Mouse (Mus musculus) gastrocnemius, postnatal 10 days (tissue): ENCODE results near the gene Inpp4a. TPM values are rescaled to one million over a fixed set of nuclear protein-coding genes. Genes with fewer than 3 reads are reported as not detected.

Experiments used
- DNase-seq: peaks from one replicate; pipeline ENCODE4 v3.0.0; 2021; ENCODE audit warnings: mixed read lengths
- total RNA-seq, 2 experiments: library from RNA; stranded (reverse); gene quantifications; 2 replicates each; pipeline ENCODE4 v1.2.3; 2021

Gene Inpp4a
- total RNA-seq, 2 experiments from 2014 or later, result 22.1 to 26.2 TPM

DNA sequence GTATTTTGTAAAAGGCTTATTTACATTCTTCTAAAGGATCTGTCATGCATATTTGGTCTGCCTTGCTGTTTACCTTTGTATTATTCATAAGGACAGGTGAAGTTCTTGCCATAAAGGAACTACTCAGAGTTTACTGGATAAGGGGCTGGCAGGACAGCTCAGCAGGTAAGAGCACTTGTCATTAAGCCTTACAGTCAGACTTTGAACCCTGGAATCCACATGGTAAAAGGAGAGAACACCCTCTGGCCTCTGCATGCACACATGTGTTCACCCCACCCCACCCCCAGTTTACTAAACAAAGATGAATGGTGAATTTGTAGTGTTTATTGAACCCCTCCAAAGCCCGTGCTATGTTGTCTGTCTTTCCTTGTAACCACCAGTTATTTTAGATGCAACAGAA lies 115.7 kb downstream of the Inpp4a start:
- DNase-seq, result no peak

DNA sequence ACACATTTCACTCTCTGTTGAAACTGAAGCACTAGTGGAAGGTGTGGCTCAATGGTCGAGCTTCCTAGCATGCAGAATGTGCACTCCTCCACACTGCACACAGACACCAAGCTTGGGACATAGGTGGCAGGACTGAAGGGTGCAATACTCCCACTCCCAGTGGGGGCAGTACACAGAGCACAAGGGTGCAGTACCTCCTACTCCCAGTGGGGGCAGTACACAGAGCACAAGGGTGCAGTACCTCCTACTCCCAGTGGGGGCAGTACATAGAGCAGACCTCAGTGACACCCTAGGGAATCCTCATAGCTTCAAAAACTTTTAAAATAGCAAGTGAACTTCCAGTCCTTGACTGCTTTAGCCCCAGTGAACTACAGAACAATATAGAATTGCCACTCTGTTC lies 119.8 kb downstream of the Inpp4a start:
- peak; percentile 73 for DNase-seq

DNA sequence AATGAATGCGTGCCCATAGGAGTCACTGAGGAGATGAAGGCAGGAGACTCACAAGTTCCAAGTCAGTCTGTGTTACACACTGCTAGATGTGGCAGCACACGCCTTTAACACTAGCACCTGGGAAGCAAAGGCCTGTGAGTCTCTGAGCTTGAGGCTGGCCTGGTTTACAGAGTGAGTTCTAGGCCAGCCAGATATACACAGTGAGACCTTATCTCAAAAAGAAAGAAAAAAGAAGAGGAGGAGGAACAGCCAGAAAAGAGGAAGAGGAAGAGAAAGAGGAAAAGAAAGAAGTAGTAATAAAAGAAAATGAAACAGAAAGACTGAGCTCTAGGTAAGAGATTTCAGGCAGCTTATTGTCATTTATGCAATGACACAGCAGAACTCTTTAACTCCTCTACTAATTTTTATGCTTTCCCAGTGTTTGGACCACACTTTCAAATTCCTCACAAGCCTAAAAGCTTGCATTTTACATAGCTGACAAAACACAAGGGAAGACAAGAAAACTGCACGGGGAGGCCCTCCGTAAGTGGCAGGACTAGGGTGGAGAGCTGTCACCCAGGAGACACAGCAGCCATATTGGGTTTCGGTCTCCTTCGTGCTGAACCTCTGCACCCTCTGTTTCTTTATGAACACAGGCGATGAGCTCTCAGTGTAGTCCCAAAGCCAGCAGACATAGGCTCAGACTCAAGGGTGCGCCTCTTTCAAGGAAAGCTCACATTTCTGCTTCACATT lies 127.6 kb downstream of the Inpp4a start:
- DNase-seq, result no peak

DNA sequence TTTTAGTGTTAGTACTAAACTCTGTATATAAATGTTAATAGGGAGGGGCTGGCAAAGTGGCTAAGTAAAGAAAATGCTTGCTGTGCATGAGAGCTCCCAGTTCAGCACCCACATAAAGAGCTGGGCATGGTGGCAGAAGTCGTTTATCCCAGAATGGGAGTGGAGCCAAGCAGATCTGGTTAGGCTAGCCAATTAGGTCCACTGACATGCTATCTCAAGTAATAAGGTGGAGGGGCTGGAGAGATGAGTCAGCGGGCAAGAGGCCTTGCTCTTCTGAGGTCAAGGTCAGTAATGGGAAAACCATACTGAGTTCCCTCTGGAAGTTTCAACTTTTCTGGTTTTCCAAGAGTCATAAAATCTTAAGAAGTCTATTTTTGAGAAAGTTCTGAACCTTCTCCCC lies 129.2 kb downstream of the Inpp4a start:
- no peak for DNase-seq

DNA sequence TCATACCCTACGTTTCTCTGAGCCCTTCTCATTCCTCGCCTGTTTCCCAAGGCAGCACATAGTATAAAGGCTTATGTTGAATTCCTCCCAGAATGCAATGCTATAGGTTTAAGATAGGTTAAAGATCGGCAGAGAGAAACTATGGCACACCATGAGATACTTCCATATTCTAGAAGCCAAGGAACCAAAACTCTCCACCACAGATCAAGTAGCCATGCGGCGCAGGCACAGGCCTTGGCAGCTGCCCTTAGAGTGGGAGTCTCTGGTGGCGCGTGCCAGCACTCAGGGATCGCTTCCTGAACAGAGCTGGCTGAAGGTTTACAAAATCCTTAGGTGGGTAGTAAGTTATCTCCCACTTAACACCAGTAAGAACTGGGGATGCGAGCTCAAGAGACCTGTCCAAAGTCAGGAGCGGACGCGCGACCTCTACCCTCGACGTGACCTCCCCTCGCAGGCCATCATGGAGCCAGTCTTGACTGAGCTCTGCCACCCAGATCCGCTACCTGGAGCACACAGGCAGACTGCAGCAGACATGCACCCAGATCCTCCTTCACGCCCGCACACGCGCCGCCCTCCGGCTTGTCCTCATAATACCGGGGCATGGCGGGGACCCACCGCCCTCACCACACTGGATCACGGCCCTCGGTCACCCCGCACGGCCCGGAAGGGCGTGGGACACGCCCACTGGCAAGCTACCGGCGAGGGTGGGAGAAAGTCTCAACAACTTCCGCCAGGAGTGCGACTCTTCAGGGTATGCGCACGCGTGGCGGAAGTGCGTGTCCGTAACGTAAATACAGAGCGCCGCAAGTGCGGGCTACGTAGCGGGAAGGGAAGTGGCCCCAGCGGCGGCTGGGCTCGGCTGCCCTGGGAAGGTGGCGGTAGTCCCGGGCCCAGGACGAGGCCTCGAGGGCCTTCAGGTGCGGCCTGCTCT lies 130.0 kb downstream of the Inpp4a start, which contains the start of the genes Coa5 and Unc50:
Gene Coa5, minus strand, starts transcription at position 738 of the 931 bp plus-strand sequence.
Gene Unc50, plus strand, starts transcription at position 774 of the 931 bp plus-strand sequence.
- DNase-seq, result peak; percentile 94

DNA sequence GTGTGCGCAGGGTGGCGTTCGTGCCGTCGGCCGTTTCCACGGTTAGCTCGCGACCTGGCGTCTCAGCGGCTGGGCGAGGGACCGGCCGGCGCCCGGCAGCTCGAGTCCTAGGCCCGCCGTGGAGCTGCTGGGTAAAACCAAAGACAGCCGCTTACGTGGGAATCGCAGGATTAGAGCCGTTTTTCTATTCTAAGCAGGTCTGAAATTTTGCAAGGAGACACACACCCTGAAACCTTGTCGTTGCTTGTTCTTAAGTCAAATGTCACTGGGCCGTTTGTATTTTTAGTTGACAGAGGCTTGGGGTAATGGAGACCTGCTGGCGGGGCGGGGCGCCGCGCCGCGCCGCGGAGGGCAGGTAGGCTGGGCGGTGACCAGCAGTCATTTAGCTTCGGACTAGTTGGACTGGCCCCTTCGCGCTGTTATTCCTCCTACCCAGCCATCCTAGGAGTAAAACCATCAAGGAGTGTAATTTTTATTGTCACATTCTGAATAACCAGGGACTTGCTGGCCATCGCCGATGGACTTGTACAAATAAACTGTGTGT lies 130.7 kb downstream of the Inpp4a start:
- no peak for DNase-seq

DNA sequence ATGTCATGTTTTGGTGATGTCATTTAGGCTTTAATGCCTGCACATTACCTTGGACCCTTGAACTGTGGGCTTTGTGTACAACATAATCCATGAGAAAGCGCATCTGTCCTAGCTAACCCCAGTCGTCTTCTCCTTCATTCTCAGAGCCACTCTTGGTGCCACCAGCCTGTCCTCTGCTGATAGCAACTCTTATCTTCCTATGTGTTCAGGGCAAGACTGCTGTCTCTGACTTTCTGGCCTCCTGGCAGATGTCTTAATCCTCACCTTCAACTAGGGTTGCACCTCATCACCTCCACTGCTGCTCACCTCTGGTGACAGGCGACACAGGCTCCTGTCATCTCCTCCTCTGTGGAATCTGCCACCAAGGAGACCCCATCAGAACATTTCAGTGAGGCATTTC lies 136.8 kb downstream of the Inpp4a start:
- no peak for DNase-seq

DNA sequence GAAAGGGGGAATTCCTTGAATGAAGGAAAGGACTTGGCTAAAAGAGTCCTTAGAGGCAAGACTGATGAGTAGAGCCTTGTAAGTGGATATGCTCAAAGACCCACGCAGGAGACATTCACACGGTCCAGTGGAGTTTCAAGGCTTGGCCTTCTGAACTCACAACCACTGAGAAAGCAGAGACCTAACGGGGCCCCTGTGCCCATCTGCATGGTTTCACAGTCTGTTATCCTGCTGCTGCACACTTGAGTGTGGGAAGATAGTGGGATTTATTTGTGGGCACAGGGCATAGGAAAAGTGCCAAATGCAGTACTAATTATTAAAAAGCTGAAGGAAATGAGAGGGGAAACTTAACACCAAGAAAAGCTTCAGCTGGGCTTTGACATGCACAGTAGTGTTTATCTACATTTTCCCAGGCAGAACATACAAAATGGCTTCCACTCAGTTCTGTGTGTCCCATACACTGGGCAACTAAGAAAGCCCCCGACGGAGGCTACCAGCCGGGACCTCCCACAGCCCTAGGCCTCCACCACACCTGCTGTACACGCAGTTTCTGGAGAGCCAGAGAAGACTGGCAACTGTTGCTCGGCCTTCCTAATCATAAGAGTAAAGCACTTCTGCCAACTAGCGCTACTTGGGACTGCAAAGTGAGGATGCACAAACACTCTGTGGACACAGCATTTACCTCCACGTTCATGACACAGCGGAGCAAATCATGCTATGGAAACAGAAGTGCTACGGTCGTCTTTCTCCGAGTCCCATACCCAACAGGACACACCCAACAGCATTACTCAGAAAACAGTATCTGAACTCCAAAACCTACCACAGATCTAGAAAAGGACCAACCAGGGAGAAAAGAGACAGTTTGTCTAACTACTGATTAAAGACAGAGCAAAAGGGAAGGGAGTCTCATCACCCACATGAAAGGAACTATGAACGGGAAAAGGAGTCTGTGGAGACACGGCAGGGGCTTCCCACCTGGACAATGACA lies 143.5 kb downstream of the Inpp4a start:
- no peak for DNase-seq

DNA sequence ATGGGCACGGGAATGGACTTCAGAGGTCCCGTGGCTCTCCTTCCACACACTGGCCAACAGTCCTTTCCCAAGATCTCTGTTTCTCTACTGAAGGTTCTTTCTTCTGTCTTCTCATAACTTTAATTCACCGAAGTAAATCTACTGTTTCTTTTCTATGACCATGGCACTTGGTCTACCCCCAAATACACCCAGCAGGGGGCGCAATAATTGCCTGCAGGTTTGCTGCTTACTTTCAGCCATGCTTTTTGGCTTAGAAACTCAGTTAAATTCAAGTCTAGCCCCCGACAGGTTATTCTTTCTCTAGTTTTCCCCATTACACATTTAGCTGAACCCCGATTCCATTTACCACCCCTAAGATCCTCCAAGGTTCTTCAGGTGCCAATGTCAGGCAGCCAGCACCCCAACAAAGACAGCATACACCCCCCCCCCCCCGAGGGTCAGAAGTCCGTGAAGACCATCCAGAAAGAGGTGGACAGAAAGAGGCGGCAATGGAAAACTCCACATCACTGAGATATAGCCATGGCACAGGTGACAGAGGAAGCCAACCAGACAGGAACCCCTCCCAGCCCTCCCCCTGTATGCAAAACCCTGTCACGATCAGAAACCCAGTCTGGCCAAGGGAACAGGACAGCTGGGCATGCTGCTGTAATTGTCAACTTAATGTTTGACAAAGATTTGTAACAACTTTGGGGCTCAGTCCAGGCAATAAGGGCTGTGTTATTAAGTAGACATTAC lies 148.9 kb downstream of the Inpp4a start:
- DNase-seq, result peak; percentile 76

DNA sequence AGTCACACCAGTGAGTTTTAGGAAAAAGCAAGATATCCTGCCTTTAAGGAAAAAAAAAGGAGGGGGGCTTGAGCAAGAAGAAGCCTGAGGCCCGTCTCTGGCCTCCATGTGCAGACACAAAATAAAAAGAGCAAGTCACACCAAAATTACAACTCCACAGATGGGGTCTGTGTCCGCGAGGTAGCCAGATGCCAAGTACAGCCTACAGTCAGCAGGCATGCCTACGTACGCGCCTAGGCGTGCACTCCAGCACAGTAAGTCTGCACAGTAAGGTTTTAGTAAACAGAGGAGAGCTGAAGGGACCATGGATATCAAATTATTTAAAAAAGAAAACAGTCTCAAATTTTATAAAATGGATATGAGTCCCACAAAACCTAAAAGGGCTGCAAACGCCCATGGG lies 151.6 kb downstream of the Inpp4a start:
- DNase-seq, result no peak

DNA sequence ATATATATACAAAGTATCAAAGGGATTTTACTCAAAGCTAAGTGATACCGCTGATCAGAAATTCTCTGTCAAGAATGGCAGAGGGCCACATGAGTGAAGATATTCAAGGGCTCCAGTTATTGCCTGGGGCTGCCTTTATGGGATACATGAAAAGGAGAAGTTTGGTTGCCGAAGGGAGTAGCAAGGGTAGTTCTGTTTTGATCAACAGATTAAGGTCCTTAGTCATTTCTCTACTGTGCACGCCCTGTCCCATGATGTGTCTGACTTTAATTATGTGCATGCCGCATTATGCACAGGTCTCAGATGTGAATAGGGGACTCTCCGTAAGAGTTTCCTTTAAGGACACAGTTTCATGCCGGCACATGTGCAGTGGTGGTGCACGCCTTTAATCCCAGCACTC lies 157.9 kb downstream of the Inpp4a start:
- no peak for DNase-seq

Other genes starting within 250 kb of the Inpp4a start
- under 1 TPM; 0.80 to 0.90 TPM for gene Cnga3, start 85.4 kb upstream of the Inpp4a start, total RNA-seq
- gene Coa5, start 130.2 kb downstream of the Inpp4a start, total RNA-seq, result 100 to 1,000 TPM in 1 of 2 experiments, 10 to 100 TPM in 1; 92.3 to 105 TPM
- 10 to 100 TPM; 25.8 to 28.0 TPM for gene Unc50, start 130.3 kb downstream of the Inpp4a start, total RNA-seq
- 1 to 10 TPM; 7.5 to 9.5 TPM for gene Mgat4a, start 241.2 kb downstream of the Inpp4a start, total RNA-seq